Mouse (Mus musculus) cortical plate, adult 2 months (tissue): ENCODE measurements at regions not wholly inside any gene's neighbourhood (a gene's known extent, or its start where the extent isn't known, plus 50 kb on each side); places are given as distances from the start of the nearest gene placed in this dataset.

Experiments
- CTCF ChIP-seq: fragments of 200-500 bp; IDR thresholded peaks from 2 replicates; pipeline ENCODE4 v1.5.1; 2011; ENCODE audit warnings: mild to moderate bottlenecking, control low read depth, low read length; ENCODE audit not compliant: insufficient read depth; ENCODE audit errors: extremely low read depth
- POLR2A ChIP-seq: fragments of 200-500 bp; IDR thresholded peaks from 2 replicates; pipeline ENCODE4 v1.6.1; 2011; ENCODE audit warnings: mild to moderate bottlenecking, low read length, control low read depth; ENCODE audit not compliant: insufficient read depth; ENCODE audit errors: extremely low read depth

GRCm38 (mm10) chr14:100352961-100353452 is 68.5 kb upstream of the Klf12 start:
- TF ChIP-seq POLR2A (no peak), CTCF (no peak)
